Mouse (Mus musculus): ENCODE measurements around the gene Mipep. TPM values are rescaled to one million over a fixed set of nuclear protein-coding genes. Genes with fewer than 3 reads are reported as not detected.

Mipep gene
- polyA plus RNA-seq, 1 experiment = 10.3 TPM

GRCm38 (mm10) chr14:60739155-60739554 lies 45.2 kb upstream of the Mipep start:
- no CpG with 5 or more reads among the region's 9 CpGs for WGBS
- Histone ChIP-seq H3K27ac (ENCODE audit: control insufficient read depth, insufficient read depth, low read length) (peak overlapping the region; percentile 80; the same call in 1 of the 2 replicates), H3K4me1 (replicated peaks; ENCODE audit: control insufficient read depth, insufficient read depth, low read length) (peaks cover 68% of the 10 kb centered on the region), H3K27me3 (ENCODE audit: control insufficient read depth, insufficient read depth, low read length) (no peaks in the 10 kb centered on the region), H3K36me3 (ENCODE audit: control insufficient read depth, insufficient read depth, low read length) (no peaks in the 10 kb centered on the region), H3K4me3 (ENCODE audit: control insufficient read depth, insufficient read depth, low read length) (no peak overlapping the region)
- DNase-seq = no peak
- TF ChIP-seq POLR2A (IDR thresholded peaks at IDR 0.05; ENCODE audit: control insufficient read depth, extremely low read depth, insufficient read depth, low read length, poor library complexity) (no peak), CTCF (IDR thresholded peaks at IDR 0.05; ENCODE audit: borderline replicate concordance, control insufficient read depth, extremely low read depth, insufficient read depth, low read length, poor library complexity) (no peak)

- H3K27me3 ChIP-seq (ENCODE audit: control insufficient read depth, insufficient read depth, low read length) = no peaks in the 10 kb centered on the region
- peaks cover 66% of the 10 kb centered on the region for H3K4me1 ChIP-seq (replicated peaks; ENCODE audit: control insufficient read depth, insufficient read depth, low read length)
- 46% methylated on average over 12 of the region's 12 CpGs for WGBS
- TF ChIP-seq POLR2A (IDR thresholded peaks at IDR 0.05; ENCODE audit: control insufficient read depth, extremely low read depth, insufficient read depth, low read length, poor library complexity) = no peak
- TF ChIP-seq CTCF (IDR thresholded peaks at IDR 0.05; ENCODE audit: borderline replicate concordance, control insufficient read depth, extremely low read depth, insufficient read depth, low read length, poor library complexity) = no peak
- DNase-seq = peak; percentile 43
- H3K36me3 ChIP-seq (ENCODE audit: control insufficient read depth, insufficient read depth, low read length) = no peaks in the 10 kb centered on the region
- no peak overlapping the region for H3K4me3 ChIP-seq (ENCODE audit: control insufficient read depth, insufficient read depth, low read length)
- H3K27ac ChIP-seq (ENCODE audit: control insufficient read depth, insufficient read depth, low read length) = peak overlapping the region; percentile 80
Observed at GRCm38 (mm10) chr14:60739616-60740015, 44.8 kb upstream of the Mipep start.

- Histone ChIP-seq H3K4me1 (replicated peaks; ENCODE audit: control insufficient read depth, insufficient read depth, low read length) (peaks cover 60% of the 10 kb centered on the region), H3K27ac (ENCODE audit: control insufficient read depth, insufficient read depth, low read length) (peak overlapping the region; percentile 42; the same call in 1 of the 2 replicates), H3K4me3 (ENCODE audit: control insufficient read depth, insufficient read depth, low read length) (no peak overlapping the region), H3K27me3 (ENCODE audit: control insufficient read depth, insufficient read depth, low read length) (no peaks in the 10 kb centered on the region), H3K36me3 (ENCODE audit: control insufficient read depth, insufficient read depth, low read length) (peaks cover 4% of the 10 kb centered on the region)
- TF ChIP-seq CTCF (IDR thresholded peaks at IDR 0.05; ENCODE audit: borderline replicate concordance, control insufficient read depth, extremely low read depth, insufficient read depth, low read length, poor library complexity) = no peak
- no peak for TF ChIP-seq POLR2A (IDR thresholded peaks at IDR 0.05; ENCODE audit: control insufficient read depth, extremely low read depth, insufficient read depth, low read length, poor library complexity)
- no peak for DNase-seq
- WGBS = 79% methylated on average over 5 of the region's 5 CpGs
Observed at GRCm38 (mm10) chr14:60740507-60740906, 43.9 kb upstream of the Mipep start.

DNA sequence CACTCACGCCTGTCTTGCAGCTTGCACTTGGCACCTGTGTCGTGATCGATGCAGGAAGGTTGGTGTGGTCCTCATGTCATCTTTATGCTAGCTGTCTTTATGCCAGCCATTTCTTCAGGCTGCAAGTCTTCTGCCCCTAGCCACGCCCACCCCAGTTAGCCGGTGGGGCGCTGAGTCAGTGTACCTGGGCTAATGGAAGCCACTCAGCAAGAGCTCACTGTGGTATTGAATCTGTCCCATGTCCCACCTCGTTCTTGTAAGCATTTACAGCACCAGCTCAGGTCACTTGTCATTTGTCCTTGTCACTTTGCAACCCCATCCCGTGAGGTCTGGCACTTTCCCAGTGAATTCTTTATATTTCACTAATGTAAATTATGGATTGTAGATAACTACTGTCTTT lies 43.3 kb upstream of the Mipep start:
- Histone ChIP-seq H3K27ac (ENCODE audit: control insufficient read depth, insufficient read depth, low read length) (peak overlapping the region; percentile 74), H3K4me3 (ENCODE audit: control insufficient read depth, insufficient read depth, low read length) (no peak overlapping the region), H3K4me1 (replicated peaks; ENCODE audit: control insufficient read depth, insufficient read depth, low read length) (peaks cover 58% of the 10 kb centered on the region), H3K27me3 (ENCODE audit: control insufficient read depth, insufficient read depth, low read length) (no peaks in the 10 kb centered on the region), H3K36me3 (ENCODE audit: control insufficient read depth, insufficient read depth, low read length) (peaks cover 9% of the 10 kb centered on the region)
- TF ChIP-seq POLR2A (IDR thresholded peaks at IDR 0.05; ENCODE audit: control insufficient read depth, extremely low read depth, insufficient read depth, low read length, poor library complexity) (no peak), CTCF (IDR thresholded peaks at IDR 0.05; ENCODE audit: borderline replicate concordance, control insufficient read depth, extremely low read depth, insufficient read depth, low read length, poor library complexity) (no peak)
- WGBS = 72% methylated on average over 8 of the region's 8 CpGs
- no peak for DNase-seq

DNA sequence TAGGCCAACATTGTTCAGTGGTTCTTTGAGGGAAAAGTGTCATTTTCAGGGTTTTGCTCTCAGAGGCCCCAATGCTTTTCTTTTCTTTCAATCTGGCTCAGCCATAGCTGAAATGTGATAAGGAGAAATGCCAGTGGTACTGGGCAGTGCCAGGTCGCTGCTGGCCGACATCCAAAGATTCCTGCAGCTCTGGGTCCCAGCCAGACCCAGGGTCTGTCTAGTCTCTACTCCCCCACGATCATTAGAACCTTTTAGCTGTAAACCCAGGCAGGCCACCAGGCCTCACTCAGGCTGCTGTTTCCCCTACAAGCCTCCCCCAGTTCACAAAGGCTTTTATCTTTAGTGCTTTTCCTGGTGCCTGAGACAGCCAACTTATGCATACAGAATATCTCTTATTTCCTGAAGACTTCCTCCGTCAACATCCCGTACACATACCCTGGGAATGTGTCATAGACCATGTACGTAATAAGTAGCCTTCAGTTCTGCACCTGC lies 42.8 kb upstream of the Mipep start:
- Histone ChIP-seq H3K4me3 (ENCODE audit: control insufficient read depth, insufficient read depth, low read length) (no peak overlapping the region), H3K27ac (ENCODE audit: control insufficient read depth, insufficient read depth, low read length) (peak overlapping the region; percentile 74), H3K36me3 (ENCODE audit: control insufficient read depth, insufficient read depth, low read length) (peaks cover 14% of the 10 kb centered on the region), H3K4me1 (replicated peaks; ENCODE audit: control insufficient read depth, insufficient read depth, low read length) (peaks cover 53% of the 10 kb centered on the region), H3K27me3 (ENCODE audit: control insufficient read depth, insufficient read depth, low read length) (no peaks in the 10 kb centered on the region)
- TF ChIP-seq POLR2A (IDR thresholded peaks at IDR 0.05; ENCODE audit: control insufficient read depth, extremely low read depth, insufficient read depth, low read length, poor library complexity) (no peak), CTCF (IDR thresholded peaks at IDR 0.05; ENCODE audit: borderline replicate concordance, control insufficient read depth, extremely low read depth, insufficient read depth, low read length, poor library complexity) (no peak)
- WGBS = 45% methylated on average over 6 of the region's 6 CpGs
- no peak for DNase-seq

DNA sequence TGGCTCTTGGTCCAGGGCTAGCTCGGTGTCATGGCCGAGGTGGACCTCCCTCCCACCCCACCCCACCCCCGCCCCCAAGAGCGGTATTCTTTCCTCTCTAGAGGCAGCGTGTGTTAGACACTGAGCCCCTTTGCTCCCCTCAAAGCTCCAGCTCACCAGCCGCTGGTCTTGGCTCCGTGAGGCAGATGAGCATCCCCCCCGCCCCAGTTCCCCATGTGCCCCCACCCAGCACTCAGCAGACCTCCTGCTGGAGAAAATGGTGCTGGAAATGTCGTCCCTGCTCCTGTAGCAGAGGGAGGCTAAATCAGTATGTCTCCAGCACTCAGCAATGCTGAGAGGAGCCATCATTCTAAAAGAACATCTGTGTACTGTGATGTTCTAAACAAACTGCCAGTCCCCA lies 40.7 kb upstream of the Mipep start:
- 86% methylated on average over 9 of the region's 9 CpGs for WGBS
- H3K4me1 ChIP-seq (replicated peaks; ENCODE audit: control insufficient read depth, insufficient read depth, low read length) = peaks cover 40% of the 10 kb centered on the region
- no peak for DNase-seq
- TF ChIP-seq POLR2A (IDR thresholded peaks at IDR 0.05; ENCODE audit: control insufficient read depth, extremely low read depth, insufficient read depth, low read length, poor library complexity) (no peak), CTCF (IDR thresholded peaks at IDR 0.05; ENCODE audit: borderline replicate concordance, control insufficient read depth, extremely low read depth, insufficient read depth, low read length, poor library complexity) (no peak)
- H3K27me3 ChIP-seq (ENCODE audit: control insufficient read depth, insufficient read depth, low read length) = no peaks in the 10 kb centered on the region
- H3K36me3 ChIP-seq (ENCODE audit: control insufficient read depth, insufficient read depth, low read length) = peaks cover 33% of the 10 kb centered on the region
- no peak overlapping the region for H3K27ac ChIP-seq (ENCODE audit: control insufficient read depth, insufficient read depth, low read length)
- H3K4me3 ChIP-seq (ENCODE audit: control insufficient read depth, insufficient read depth, low read length) = no peak overlapping the region

GRCm38 (mm10) chr14:60745201-60745600 lies 39.2 kb upstream of the Mipep start:
- DNase-seq = no peak
- Histone ChIP-seq H3K4me3 (ENCODE audit: control insufficient read depth, insufficient read depth, low read length) (no peak overlapping the region), H3K27me3 (ENCODE audit: control insufficient read depth, insufficient read depth, low read length) (no peaks in the 10 kb centered on the region), H3K36me3 (ENCODE audit: control insufficient read depth, insufficient read depth, low read length) (peaks cover 48% of the 10 kb centered on the region), H3K27ac (ENCODE audit: control insufficient read depth, insufficient read depth, low read length) (no peak overlapping the region), H3K4me1 (replicated peaks; ENCODE audit: control insufficient read depth, insufficient read depth, low read length) (peaks cover 31% of the 10 kb centered on the region)
- 65% methylated on average over 6 of the region's 6 CpGs for WGBS
- TF ChIP-seq POLR2A (IDR thresholded peaks at IDR 0.05; ENCODE audit: control insufficient read depth, extremely low read depth, insufficient read depth, low read length, poor library complexity) (no peak), CTCF (IDR thresholded peaks at IDR 0.05; ENCODE audit: borderline replicate concordance, control insufficient read depth, extremely low read depth, insufficient read depth, low read length, poor library complexity) (no peak)
